Mouse (Mus musculus) neural tube, embryonic 14.5 days (tissue): ENCODE measurements around the gene Akap13. TPM values are rescaled to one million over a fixed set of nuclear protein-coding genes. Genes with fewer than 3 reads are reported as not detected.

ENCODE experiments used
- ATAC-seq: fragments of 200-750 bp; cut with Nextera tagmentation; 2 replicates; pipeline ENCODE4 v1.8.0; 2017; ENCODE audit warnings: low read depth, mild to moderate bottlenecking, moderate TSS enrichment, moderate library complexity
- H3K27ac ChIP-seq: fragments of 300-500 bp; sonication (generic); 2 replicates; pipeline ENCODE4 v1.5.1; 2014; ENCODE audit warnings: low read depth, mild to moderate bottlenecking, control low read depth, low read length, moderate library complexity, mixed read lengths
- H3K27me3 ChIP-seq: fragments of 300-500 bp; sonication (generic); 2 replicates; pipeline ENCODE4 v1.6.1; 2014; ENCODE audit warnings: low read length; ENCODE audit not compliant: control insufficient read depth, insufficient read depth
- H3K36me3 ChIP-seq: fragments of 300-500 bp; sonication (generic); 2 replicates; pipeline ENCODE4 v1.6.1; 2014; ENCODE audit warnings: low read length, mixed read lengths; ENCODE audit not compliant: control insufficient read depth, insufficient read depth
- H3K4me1 ChIP-seq: fragments of 300-500 bp; sonication (generic); 2 replicates; pipeline ENCODE4 v1.6.1; 2014; ENCODE audit warnings: low read length; ENCODE audit not compliant: control insufficient read depth, insufficient read depth
- H3K4me2 ChIP-seq: fragments of 300-500 bp; sonication (generic); 2 replicates; pipeline ENCODE4 v1.6.1; 2014; ENCODE audit warnings: mild to moderate bottlenecking, low read depth, low read length, control low read depth
- H3K4me3 ChIP-seq: fragments of 300-500 bp; sonication (generic); 2 replicates; pipeline ENCODE4 v1.5.1; 2014; ENCODE audit warnings: low read depth, low read length, control low read depth, mixed read lengths
- H3K9ac ChIP-seq: fragments of 300-500 bp; sonication (generic); replicated peaks from 2 replicates; pipeline ENCODE4 v1.6.1; 2014; ENCODE audit warnings: low read depth, mild to moderate bottlenecking, control low read depth, low read length, mixed read lengths
- H3K9me3 ChIP-seq: fragments of 300-500 bp; sonication (generic); 2 replicates; pipeline ENCODE4 v1.6.1; 2016; ENCODE audit warnings: low read length; ENCODE audit not compliant: control insufficient read depth
- WGBS: fragments of 180-500 bp; shearing (Covaris S2); extraction: QIAGEN DNeasy Blood & Tissue Kit; methylation state at CpG from one replicate; pipeline ENCODE4 v1.1.7; 2014; 5-methylcytosine and 5-hydroxymethylcytosine counted together
- polyA plus RNA-seq: library from polyadenylated mRNA; unstranded; fragments of >200 nt; fragmentation: Nextera tagmentation; extraction: Ambion mirVana; gene quantifications from 2 replicates; pipeline ENCODE4 v1.2.1, GENCODE M21; 2014

Akap13 gene
- polyA plus RNA-seq, 1 experiment from 2014 or later: 19.8 TPM

DNA sequence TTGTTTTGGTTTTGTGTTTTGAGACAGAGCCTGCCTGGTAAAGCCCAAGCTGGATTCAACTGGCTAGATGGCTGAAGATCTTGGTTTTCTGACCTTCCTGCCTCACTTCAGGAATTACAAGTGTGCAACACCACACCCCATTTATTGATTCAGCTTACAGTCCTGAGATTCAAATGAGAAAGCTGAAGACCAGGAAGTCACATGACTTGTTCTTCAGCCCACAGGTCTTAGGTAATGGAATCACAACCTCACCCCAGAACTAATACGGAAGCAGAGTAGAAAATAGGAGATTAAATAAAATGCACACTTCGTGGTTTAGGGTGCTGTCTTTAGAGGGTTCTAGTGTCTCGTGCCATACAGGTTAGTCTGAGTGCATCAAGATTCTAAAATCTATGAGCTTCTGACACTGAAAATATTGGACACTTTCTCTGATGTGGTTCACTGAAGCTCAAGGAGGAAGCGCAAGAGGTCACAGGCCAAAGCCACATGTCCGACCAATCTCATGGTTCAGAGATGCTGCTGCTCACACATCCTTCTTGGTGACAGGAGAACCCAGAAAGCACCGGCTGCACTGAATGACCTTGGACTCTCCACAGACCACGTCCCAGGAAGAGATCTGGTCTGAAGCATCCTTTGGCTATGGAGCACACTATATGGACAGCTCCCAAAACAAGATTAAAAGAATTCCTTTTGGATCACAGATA is 39.3 kb upstream of the Akap13 start:
- H3K4me3 ChIP-seq: no peak overlapping the region
- no peaks in the 10 kb centered on the region for H3K4me1 ChIP-seq
- no peaks in the 10 kb centered on the region for H3K27me3 ChIP-seq
- no peak overlapping the region for H3K27ac ChIP-seq
- H3K9ac ChIP-seq: no peak overlapping the region
- H3K36me3 ChIP-seq: no peaks in the 10 kb centered on the region
- H3K4me2 ChIP-seq: no peak overlapping the region
- H3K9me3 ChIP-seq: no peaks in the 10 kb centered on the region
- 88% methylated on average over 7 of the region's 7 CpGs for WGBS
- no peak for ATAC-seq

DNA sequence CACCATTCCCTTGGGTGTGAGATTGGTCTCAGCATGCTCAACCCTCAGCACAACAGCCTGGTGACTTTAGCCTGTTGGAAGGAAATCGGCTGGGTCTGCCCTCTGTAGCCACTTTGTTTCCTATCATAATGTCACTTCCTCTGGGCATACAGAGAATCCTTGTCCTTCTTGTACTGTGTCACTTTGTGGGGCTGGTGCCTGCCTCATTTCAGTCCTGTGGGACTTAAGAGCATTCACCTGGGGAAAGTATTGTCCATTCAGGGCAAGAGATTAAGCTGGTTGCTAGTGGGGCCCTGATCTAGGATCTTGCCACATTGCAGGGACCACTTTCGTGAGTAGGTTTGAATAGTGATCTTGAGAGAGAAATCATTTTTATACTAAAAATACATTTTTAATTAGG is 34.4 kb upstream of the Akap13 start:
- ATAC-seq: no peak
- H3K27me3 ChIP-seq: no peaks in the 10 kb centered on the region
- no peaks in the 10 kb centered on the region for H3K9me3 ChIP-seq
- no peaks in the 10 kb centered on the region for H3K4me1 ChIP-seq
- 95% methylated on average over 2 of the region's 2 CpGs for WGBS
- no peak overlapping the region for H3K9ac ChIP-seq
- no peak overlapping the region for H3K4me2 ChIP-seq
- no peak overlapping the region for H3K27ac ChIP-seq
- no peaks in the 10 kb centered on the region for H3K36me3 ChIP-seq
- no peak overlapping the region for H3K4me3 ChIP-seq

DNA sequence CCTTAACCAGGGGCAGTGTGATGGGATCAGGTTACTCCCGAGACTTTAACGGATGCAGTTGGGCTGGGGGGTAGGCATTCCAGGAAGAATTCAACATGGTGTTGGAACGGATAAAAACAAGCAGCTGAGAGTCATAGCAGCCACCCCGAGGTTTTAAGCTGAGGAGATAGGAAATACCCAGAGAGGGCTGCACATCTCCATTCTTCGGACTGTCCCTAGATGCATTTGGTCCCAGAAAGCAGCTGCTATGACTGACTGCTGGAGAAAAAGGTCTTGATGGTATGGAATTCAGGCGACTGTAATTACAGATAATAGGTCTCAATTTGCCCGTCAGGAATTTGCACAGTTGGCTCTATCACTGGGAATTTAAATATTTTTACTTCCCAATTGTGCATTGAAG is 31.2 kb upstream of the Akap13 start:
- 72% methylated on average over 7 of the region's 7 CpGs for WGBS
- H3K4me3 ChIP-seq: no peak overlapping the region
- no peak overlapping the region for H3K4me2 ChIP-seq
- no peak overlapping the region for H3K27ac ChIP-seq
- H3K9me3 ChIP-seq: no peaks in the 10 kb centered on the region
- H3K9ac ChIP-seq: no peak overlapping the region
- H3K36me3 ChIP-seq: no peaks in the 10 kb centered on the region
- no peaks in the 10 kb centered on the region for H3K27me3 ChIP-seq
- no peak for ATAC-seq
- no peaks in the 10 kb centered on the region for H3K4me1 ChIP-seq

DNA sequence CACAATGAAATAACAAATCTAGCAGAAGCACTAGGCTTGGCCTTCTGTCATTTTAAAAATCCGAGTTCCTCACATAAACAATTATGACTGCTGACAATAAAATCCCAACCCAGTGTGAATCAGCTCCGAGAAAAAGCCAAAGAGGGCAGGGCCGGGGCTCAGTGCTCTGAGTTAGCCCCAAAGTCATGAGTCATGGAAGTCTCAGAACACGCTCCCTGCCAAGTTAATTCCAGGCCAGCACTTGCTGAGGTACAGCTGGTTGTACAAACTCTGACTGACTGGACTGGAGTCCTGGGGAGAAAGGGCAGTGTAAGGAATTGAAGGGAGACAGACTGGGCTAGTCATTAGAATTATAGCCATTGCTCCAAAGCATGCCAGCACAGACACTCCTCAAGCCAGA is 28.0 kb upstream of the Akap13 start:
- Histone ChIP-seq H3K4me3 (no peak overlapping the region), H3K27me3 (no peaks in the 10 kb centered on the region)

DNA sequence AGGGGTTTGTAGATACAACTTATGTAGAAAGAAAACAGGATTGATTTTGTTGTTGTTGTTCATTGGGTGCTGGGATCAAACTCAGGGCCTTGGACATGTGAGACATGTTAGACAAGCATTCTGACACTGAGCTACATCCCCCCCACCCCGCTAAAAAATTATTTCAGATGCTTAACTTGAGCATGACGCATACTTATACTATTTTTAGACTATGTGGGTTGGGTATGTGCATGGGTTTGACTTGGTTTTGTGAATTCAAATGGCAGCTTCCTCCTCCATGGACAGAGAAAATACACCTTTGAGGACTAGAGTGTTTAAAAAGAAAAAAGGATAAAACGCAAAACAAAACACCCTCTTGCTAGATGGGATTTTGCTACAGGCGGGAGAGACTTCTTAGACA is 26.4 kb upstream of the Akap13 start:
- H3K27ac ChIP-seq: no peak overlapping the region
- H3K4me2 ChIP-seq: no peak overlapping the region
- H3K9me3 ChIP-seq: no peaks in the 10 kb centered on the region
- no peak overlapping the region for H3K9ac ChIP-seq
- 94% methylated on average over 4 of the region's 4 CpGs for WGBS
- H3K27me3 ChIP-seq: no peaks in the 10 kb centered on the region
- H3K4me1 ChIP-seq: no peaks in the 10 kb centered on the region
- no peak for ATAC-seq
- H3K4me3 ChIP-seq: no peak overlapping the region
- H3K36me3 ChIP-seq: no peaks in the 10 kb centered on the region

More for the DNA sequence above, 28.0 kb upstream of the Akap13 start:
- Histone ChIP-seq H3K27ac (no peak overlapping the region), H3K36me3 (no peaks in the 10 kb centered on the region), H3K4me2 (no peak overlapping the region), H3K9ac (no peak overlapping the region), H3K9me3 (no peaks in the 10 kb centered on the region), H3K4me1 (no peaks in the 10 kb centered on the region)
- ATAC-seq: no peak
- 63% methylated on average over 4 of the region's 4 CpGs for WGBS

DNA sequence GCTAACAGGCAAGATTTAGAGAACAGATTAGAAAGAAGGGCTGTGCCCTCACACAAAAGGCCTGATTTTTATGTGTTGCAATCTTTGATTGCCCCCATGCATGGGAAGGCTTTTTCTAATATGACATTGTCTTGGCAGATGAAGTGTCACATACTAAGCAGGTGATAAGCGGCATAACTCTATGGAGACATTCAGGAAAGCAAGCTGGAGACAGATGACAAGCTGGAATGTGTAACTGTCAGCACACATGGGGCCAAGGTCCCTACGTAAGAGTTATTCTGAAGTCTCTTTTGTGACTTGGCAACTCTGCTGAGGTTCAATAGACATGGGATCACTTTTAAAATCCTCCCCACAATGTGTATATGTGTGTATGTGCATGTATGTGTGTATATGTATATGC is 24.8 kb upstream of the Akap13 start:
- no peak for ATAC-seq
- Histone ChIP-seq H3K27me3 (no peaks in the 10 kb centered on the region), H3K9me3 (no peaks in the 10 kb centered on the region), H3K4me2 (no peak overlapping the region), H3K27ac (no peak overlapping the region), H3K4me3 (no peak overlapping the region), H3K4me1 (no peaks in the 10 kb centered on the region), H3K36me3 (no peaks in the 10 kb centered on the region), H3K9ac (no peak overlapping the region)
- 80% methylated on average over 2 of the region's 2 CpGs for WGBS

DNA sequence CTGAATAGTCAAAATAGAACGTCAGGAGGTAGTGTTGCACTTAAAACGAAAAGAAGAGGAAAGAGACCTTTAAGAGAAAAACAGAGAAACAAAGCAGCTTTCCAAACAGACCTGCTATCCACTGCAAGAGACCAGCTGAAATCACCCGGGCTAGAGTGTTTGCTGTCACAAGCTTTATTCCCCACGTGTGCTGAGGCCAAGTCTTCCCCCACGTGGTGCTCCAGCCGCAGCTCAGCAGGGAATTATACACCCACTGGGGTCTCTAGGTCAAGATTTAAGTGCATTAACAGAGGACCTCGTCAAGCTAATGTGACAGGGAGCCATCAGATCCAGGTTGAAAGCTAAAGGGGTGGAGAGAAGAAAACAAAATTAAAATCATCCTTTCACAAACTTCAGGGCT is 24.3 kb upstream of the Akap13 start:
- no peaks in the 10 kb centered on the region for H3K9me3 ChIP-seq
- H3K4me2 ChIP-seq: no peak overlapping the region
- no peaks in the 10 kb centered on the region for H3K36me3 ChIP-seq
- no peak overlapping the region for H3K9ac ChIP-seq
- H3K4me1 ChIP-seq: no peaks in the 10 kb centered on the region
- no peak overlapping the region for H3K27ac ChIP-seq
- no peak overlapping the region for H3K4me3 ChIP-seq
- H3K27me3 ChIP-seq: no peaks in the 10 kb centered on the region
- ATAC-seq: no peak
- 48% methylated on average over 7 of the region's 7 CpGs for WGBS

DNA sequence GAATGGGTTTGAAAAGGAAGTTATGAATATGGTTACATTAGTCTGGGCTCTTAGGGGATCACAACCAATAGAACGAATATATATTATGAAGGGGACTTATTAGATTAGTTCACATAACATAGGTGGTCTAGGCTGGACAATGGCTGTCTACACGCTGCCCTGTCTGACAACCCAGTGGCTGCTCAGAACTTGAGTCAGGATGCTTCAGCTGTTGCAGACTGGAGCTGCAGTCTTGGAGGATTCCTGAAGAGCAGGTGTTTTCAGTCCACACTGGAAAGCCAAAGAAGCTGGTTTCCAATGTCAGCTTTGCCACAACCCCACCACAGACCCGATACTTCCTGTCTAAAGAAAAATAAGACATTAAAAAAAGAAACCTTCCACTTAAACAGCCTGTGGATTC is 23.3 kb upstream of the Akap13 start:
- H3K36me3 ChIP-seq: no peaks in the 10 kb centered on the region
- H3K27me3 ChIP-seq: no peaks in the 10 kb centered on the region
- H3K27ac ChIP-seq: no peak overlapping the region
- no peak overlapping the region for H3K4me2 ChIP-seq
- no peaks in the 10 kb centered on the region for H3K9me3 ChIP-seq
- WGBS: 91% methylated on average over 3 of the region's 3 CpGs
- 0 out of 2 replicates have a peak, but pooled peaks cover 2% of the 10 kb centered on the region for H3K4me1 ChIP-seq
- no peak overlapping the region for H3K9ac ChIP-seq
- no peak for ATAC-seq
- H3K4me3 ChIP-seq: no peak overlapping the region

DNA sequence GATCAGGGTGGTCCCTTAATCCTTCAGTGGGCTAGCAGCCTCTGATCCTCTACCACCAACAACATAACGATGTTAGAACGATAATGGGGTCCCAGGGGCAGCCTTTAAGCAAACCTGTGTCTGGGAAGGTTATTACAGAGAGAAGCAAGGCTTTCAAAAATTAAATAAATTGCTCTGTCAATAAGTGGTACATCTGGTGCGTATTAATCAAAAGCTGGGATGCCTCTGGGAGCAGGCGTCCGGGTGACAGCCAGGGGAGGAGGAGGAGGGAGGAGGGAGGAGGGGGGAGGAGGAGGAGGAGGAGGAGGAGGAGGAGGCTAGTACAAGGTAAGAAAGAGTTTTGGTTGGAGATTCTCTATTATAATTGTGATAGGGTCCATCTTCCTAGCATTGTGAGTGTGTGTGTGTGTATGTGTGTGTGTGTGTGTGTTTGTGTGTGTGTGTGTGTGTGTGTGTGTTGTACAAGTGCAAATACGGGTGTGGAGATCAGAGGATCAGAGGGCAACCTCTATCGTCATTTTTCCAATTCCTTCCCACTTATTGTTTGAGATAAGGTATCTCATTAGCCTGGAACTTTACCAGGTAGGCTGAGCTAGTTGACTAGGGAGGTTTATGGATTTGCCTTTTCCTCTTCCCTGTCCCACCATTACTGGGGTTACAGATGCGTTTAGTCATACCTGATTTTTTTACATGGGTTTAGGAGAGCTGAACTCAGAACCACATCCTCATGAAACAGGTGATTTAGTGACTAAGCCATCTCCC is 18.7 kb upstream of the Akap13 start:
- no peaks in the 10 kb centered on the region for H3K36me3 ChIP-seq
- H3K4me1 ChIP-seq: 0 out of 2 replicates have a peak, but pooled peaks cover 2% of the 10 kb centered on the region
- H3K4me2 ChIP-seq: no peak overlapping the region
- no peaks in the 10 kb centered on the region for H3K27me3 ChIP-seq
- H3K27ac ChIP-seq: no peak overlapping the region
- H3K4me3 ChIP-seq: no peak overlapping the region
- H3K9me3 ChIP-seq: no peaks in the 10 kb centered on the region
- 54% methylated on average over 8 of the region's 8 CpGs for WGBS
- no peak overlapping the region for H3K9ac ChIP-seq
- ATAC-seq: no peak
